Mouse (Mus musculus) neural tube, embryonic 10.5 days (tissue): ENCODE measurements around the gene Rasgrf2.

Source experiments
- DNase-seq: peaks from one replicate; pipeline ENCODE4 v3.0.0-alpha.2; 2017; ENCODE audit warnings: low spot score; ENCODE audit errors: extremely low spot score

Gene Rasgrf2

DNA sequence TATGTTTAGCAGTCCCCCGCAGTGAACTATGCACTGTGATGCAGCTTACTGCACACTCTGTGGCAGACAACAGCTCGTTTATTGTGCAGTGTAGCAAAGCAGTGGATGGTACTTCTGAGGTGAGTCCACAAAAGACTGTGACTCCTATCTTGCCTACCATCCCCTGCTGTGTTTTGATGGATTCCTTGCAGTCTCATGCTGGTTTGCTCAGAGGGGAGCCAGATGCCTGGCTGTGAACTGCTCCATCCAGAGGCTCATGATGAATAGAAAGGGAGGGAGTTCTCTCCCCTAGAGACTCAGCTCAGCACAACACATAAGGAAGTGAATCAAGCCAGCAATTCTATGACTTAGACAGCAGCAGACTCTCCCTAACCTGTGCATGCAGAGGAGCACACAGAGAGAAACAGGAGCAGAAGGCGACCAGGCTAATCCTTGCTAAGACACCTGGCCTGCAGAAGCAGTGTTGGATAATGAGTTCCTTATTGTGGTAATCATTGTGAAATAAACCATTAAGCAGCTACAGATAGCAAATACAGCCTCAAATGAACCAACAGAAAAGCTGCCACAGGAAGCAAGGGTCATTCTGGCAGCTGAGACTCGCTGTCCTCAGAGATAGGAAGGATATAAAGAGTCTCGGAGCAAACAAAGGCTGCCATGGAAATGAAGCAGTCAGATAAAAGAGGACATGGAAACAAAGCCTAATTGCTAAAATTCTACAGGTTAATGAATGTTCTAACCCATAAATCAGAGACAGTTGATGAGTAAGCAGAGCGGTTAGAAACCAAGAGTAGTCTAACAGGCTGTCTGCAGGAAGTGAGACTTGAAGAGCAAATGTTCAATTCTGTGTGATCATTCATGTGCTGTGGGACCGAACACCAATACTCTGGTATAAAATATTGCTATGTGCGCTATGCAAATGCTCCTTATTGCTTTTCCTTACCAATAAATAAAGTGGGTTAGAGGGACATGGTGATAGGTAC, 89.6 kb downstream of the Rasgrf2 start:
- no peak for DNase-seq

DNA sequence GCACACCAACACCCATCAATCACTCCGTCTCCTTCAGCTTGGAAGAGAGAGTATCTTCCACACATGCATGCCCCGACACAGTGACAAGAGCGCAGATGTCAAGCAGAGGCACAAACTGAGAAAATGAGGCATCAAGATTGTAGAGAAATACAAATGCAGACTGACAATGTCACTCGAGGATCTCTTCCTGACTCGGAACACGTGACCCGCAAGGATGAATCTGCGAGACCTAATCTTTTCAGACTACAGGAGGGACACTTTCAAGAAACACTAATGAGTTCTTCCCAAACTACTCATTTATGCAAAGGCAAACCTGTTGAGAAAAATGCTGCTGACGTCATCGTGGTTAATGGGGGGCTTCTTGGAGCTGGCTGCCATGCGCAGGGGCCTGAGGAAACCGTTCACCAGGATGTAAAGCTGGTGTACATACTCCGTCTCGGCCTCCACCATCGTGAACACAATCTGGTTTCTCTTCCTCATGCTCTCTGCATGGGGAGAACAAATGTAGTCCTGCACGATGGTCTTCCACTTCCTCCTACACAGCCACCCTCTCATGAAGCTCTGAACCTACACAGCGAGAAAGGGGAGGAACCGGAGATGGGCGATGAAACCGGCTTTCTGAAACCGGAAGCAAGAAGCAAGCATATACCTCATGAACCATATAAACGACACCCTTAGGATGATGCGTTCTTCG, 100.9 kb downstream of the Rasgrf2 start:
- DNase-seq, result no peak

- DNase-seq, result no peak
Measured at GRCm38 (mm10) chr13:92029666-92030065, 101.8 kb downstream of the Rasgrf2 start.

DNA sequence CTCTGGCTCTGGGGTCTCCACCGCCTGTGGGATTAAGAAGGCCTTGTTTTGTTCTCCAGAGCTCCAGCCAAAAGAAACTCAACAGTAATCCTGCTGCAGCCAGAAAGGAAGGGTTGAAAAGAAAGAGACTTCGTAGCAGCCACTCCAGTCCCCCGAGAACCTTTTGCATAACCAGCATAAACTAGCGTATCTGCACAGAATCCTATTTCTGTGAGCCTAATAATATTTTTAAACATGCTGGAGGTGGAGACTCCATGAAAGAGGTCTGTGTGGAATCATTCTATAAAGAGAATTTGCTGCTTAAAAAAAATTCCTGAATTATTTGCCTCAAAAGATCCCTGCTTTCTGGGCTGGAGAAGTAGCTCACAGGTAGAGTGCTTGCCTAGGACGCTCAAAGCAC, 103.5 kb downstream of the Rasgrf2 start:
- no peak for DNase-seq

DNA sequence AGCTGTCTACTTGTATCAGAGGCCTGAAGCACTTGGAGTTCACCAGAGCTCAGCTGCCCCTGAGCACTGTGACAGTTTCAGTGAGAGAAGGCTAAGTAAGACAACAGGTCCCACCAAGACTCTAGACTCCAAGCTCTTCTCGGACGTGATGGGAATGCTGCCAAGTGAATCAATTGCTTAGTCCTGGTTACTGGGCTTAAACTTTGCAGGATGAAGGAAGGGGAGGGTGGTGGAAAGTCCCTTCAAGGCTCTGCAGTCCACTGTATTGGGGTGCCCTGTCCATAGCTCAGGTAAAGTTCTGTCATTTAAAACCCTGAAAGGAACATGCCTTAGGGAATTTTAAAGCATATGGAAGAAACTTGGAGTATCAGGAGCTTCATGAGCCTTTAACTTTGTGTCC, 104.8 kb downstream of the Rasgrf2 start:
- no peak for DNase-seq

DNA sequence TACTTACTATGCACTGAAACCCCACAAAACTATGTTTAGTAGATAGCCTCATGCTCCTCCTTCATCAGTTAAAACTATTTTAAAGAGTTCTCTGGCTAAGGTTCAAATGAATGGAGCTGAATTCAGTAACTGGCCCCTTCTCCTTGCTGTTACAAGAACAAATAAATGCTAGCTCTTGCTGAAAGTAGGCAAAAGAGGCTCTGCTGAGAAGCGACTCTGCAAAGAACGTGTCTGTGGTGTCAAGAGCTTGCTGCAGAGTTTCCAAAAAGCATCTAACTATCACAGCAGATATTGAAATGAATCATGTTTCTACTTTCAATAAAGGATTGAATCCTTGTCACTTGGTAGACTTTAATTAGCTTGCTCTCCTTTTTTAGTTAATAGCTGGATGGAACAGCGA, 106.3 kb downstream of the Rasgrf2 start:
- no peak for DNase-seq

GRCm38 (mm10) chr13:92022202-92022601, 109.3 kb downstream of the Rasgrf2 start:
- DNase-seq, result no peak

GRCm38 (mm10) chr13:91996929-91997328, 134.5 kb downstream of the Rasgrf2 start:
- DNase-seq, result no peak

GRCm38 (mm10) chr13:91991412-91991811, 140.0 kb downstream of the Rasgrf2 start:
- DNase-seq, result no peak

DNA sequence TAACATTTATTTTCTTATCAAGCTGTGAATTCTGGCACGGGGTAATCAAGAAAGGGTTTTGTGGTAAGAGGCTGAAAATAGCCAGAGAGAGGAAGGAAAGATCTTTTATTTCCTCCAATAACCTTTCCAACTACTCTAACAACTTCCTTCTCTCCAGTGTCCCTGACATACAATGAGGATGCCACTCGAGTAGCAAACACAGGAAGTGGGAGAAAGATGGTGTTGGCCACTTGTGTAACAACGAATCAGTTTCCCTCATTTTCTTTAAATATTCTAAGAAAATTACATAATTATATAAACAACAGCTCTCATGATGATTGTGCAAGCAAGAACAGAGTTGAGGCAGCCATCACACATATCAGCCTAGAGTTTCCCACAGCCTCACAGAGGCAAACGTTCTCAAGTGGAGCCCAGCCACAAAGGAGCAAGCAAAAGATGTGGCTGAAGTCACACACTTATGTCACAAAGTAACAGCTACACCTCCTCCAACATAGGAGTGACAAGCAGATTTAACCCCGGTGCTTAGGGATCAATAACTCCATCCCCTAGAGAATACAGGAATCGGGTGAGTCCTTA, 140.7 kb downstream of the Rasgrf2 start:
- no peak for DNase-seq

DNA sequence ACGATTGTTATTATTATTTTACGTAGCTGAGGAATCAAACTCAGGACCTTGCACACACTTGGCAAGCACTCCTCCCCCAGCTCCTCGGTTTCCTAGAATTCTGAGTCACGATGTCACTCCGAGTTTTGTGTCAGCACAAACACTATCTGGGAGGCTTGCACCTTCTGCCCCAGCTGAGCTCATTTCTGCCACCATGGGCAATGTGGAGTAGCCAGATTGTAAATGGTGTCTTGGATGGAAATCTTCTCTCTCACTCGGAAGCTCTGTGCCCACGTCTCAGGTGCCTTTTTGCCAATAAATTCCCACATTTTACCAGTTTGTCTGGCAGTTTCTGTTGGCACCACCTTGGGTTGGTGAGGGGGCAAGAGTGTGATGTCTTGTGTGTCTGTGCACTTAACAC, 143.1 kb downstream of the Rasgrf2 start:
- no peak for DNase-seq

DNA sequence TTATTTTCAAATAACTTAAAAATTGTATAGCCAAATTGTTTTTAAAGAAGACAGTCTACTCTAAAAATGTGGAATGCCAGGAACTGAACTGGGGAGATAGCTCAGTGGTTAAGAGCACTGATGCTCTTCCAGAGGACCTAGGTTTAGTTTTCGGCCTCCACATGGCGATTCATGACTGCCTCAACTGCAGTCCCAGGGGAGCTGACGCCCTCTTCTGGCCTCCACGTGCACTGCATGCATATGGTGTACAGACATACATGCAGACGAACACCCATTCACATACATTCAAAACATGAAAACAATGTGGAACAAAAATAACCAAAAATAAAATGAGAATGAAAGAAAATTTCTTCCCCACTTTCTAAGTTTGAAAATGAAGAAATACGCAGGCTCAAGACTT, 144.5 kb downstream of the Rasgrf2 start:
- no peak for DNase-seq

GRCm38 (mm10) chr13:91985915-91986589, 145.4 kb downstream of the Rasgrf2 start:
- no peak for DNase-seq

GRCm38 (mm10) chr13:91985019-91985418, 146.4 kb downstream of the Rasgrf2 start:
- DNase-seq, result no peak

DNA sequence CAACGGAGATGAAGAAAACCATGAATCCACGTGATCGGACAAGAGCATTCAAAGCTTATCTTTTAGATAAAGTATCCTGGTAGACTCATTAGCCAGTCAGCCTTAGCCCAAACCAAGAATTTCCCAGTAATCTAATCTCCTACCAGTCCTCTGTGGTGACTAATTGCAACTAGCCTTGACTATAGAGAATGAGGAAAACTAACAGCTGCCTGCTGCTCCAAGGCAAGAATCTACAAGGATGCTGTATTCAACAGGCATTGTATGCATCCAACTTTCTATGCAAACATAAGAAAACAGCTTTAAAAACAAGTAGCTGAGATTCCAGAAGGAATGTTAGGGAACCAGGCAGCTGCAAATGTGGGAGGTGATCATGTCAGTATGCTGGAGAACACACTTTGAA, 149.4 kb downstream of the Rasgrf2 start:
- DNase-seq, result no peak

GRCm38 (mm10) chr13:91981414-91981813, 150.0 kb downstream of the Rasgrf2 start:
- DNase-seq, result no peak

DNA sequence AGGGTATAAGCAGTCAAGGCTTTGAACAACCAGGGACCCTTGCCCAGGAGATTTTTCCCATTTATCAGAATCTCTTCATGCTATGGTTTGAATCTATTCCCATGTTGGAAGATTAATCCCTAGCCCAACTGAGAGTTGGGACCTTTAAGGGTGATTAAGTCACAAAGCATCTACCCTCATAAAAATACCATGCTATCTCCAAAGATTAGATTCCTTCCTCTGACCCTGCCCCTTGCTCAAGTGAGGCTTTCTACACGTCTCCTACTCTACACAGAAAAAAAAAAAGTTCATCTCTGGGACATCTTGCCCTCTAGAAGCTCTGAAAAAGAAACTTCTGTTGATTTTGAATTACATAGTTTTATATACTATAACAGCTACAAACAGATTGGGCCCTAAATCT, 154.5 kb downstream of the Rasgrf2 start:
- DNase-seq, result no peak

DNA sequence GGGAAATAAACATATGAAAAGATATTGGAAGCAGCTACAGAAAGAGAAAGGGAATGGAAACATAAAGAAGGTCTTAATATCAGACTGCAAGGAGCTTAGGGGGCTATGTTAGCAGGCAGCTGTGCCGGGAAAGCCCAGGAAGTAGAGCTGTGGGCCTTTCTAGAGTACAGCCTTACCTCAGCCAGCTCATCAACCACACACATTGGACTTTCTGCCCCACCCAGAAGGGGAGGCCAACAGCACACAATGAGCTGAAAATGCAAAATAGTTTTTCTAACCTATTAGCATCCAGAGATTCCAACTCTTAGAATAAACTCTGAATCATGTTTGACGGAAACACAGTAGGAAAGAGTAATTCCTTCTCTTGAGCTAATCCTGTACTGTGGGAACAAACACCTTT, 154.9 kb downstream of the Rasgrf2 start:
- no peak for DNase-seq

- DNase-seq, result no peak
Measured at GRCm38 (mm10) chr13:91974154-91974553, 157.3 kb downstream of the Rasgrf2 start.

DNA sequence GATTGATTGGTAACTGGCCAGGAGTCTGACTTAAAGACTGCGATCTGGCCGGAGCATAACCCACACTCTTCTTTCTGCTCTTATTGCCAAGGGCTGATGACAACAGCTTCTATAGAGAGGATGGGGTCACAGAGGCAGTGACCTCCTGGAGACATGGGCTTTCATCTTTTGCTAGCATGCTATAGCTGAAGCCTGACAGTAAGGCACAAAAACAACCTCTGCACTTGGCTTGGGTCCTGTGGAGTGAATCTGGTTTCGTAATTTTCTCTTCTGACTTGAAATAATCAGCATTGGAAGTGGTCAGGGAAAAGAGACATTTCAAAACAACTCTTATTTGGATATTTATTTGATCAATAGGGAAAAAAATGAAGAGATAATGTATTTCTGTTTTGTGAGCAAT, 160.2 kb downstream of the Rasgrf2 start:
- no peak for DNase-seq

- DNase-seq, result no peak
Measured at GRCm38 (mm10) chr13:91956474-91956873, 175.0 kb downstream of the Rasgrf2 start.

DNA sequence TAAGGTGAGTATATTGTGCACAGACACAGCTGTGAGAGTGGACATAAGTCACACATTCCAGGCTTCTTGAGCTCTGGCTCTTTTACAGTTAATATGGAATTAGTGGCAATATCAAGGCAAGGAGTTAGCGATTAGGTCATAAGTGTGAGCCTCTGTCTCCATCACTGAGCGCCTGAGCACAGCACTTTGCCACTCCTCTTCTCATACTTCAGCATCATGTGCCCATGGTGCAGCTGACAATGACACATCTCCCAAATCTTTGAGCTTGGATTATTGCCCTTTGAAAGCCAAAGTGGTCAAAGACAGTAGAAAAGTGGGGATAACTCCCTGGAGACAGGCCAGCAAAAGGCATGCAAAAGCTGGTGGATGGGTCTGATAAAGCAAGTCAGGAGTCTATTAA, 175.8 kb downstream of the Rasgrf2 start:
- DNase-seq, result no peak
